Mouse (Mus musculus): ENCODE results near the gene Rnf208.

The Rnf208 gene

GRCm38 (mm10) chr2:25278928-25279882, 37.1 kb downstream of the Rnf208 start:
- DNase-seq (ENCODE audit: low spot score in 2 of 2): peak; percentile 78 to 85

- DNase-seq (ENCODE audit: low spot score in 2 of 2): no peak
These were observed 43.5 kb downstream of the Rnf208 start for GRCm38 (mm10) chr2:25285551-25285950.

GRCm38 (mm10) chr2:25286314-25286713, 44.3 kb downstream of the Rnf208 start:
- no peak for DNase-seq (ENCODE audit: low spot score in 2 of 2)

GRCm38 (mm10) chr2:25286837-25287636, 45.0 kb downstream of the Rnf208 start:
- DNase-seq (ENCODE audit: low spot score in 2 of 2): no peak

- DNase-seq (ENCODE audit: low spot score in 2 of 2): no peak
These were observed 46.0 kb downstream of the Rnf208 start, which contains the start of gene Tmem210 for GRCm38 (mm10) chr2:25287927-25288649. Tmem210 (plus strand) TSS chr2:25288145.

- DNase-seq (ENCODE audit: low spot score in 2 of 2): peak in 1 of 2 experiments; percentile 42
These were observed 46.8 kb downstream of the Rnf208 start for GRCm38 (mm10) chr2:25288734-25289345.

GRCm38 (mm10) chr2:25289651-25290050, 47.6 kb downstream of the Rnf208 start, which contains the start of gene Lrrc26:
Lrrc26 (plus strand) TSS chr2:25289915.
- DNase-seq (ENCODE audit: low spot score in 2 of 2): no peak

- DNase-seq (ENCODE audit: low spot score in 2 of 2): peak; percentile 68 to 81
These were observed 48.2 kb downstream of the Rnf208 start for GRCm38 (mm10) chr2:25290101-25290815.

- peak; percentile 53 to 55 for DNase-seq (ENCODE audit: low spot score in 2 of 2)
These were observed 48.7 kb downstream of the Rnf208 start for GRCm38 (mm10) chr2:25290816-25291130.

- DNase-seq (ENCODE audit: low spot score in 2 of 2): peak in 1 of 2 experiments; percentile 27
These were observed 49.4 kb downstream of the Rnf208 start for GRCm38 (mm10) chr2:25291184-25292053.

GRCm38 (mm10) chr2:25292054-25292544, 50.0 kb downstream of the Rnf208 start:
- DNase-seq (ENCODE audit: low spot score in 2 of 2): peak in 1 of 2 experiments; percentile 53

- peak; percentile 70 to 76 for DNase-seq (ENCODE audit: low spot score in 2 of 2)
These were observed 50.8 kb downstream of the Rnf208 start for GRCm38 (mm10) chr2:25292856-25293255.

GRCm38 (mm10) chr2:25293706-25294105, 51.7 kb downstream of the Rnf208 start:
- DNase-seq (ENCODE audit: low spot score in 2 of 2): no peak
